Mouse (Mus musculus): Measurements from ENCODE around the gene Lztr1. TPM values are rescaled to one million over a fixed set of nuclear protein-coding genes. Genes with fewer than 3 reads are reported as not detected.

Gene Lztr1
- polyA plus RNA-seq, 1 experiment, result 303 TPM

- Histone ChIP-seq H3K4me1 (replicated peaks; ENCODE audit: control insufficient read depth, insufficient read depth, low read length) (peaks cover 12% of the 10 kb centered on the region), H3K27me3 (ENCODE audit: control insufficient read depth, insufficient read depth, low read length) (no peaks in the 10 kb centered on the region), H3K36me3 (ENCODE audit: control insufficient read depth, insufficient read depth, low read length) (peaks cover 24% of the 10 kb centered on the region), H3K4me3 (ENCODE audit: control insufficient read depth, insufficient read depth, low read length) (peak overlapping the region; percentile 69), H3K27ac (ENCODE audit: control insufficient read depth, insufficient read depth, low read length) (peak overlapping the region; percentile 53)
- WGBS, result 9% methylated on average over 17 of the region's 17 CpGs
- TF ChIP-seq CTCF (IDR thresholded peaks at IDR 0.05; ENCODE audit: borderline replicate concordance, control insufficient read depth, extremely low read depth, insufficient read depth, low read length, poor library complexity) (no peak), POLR2A (IDR thresholded peaks at IDR 0.05; ENCODE audit: control insufficient read depth, extremely low read depth, insufficient read depth, low read length, poor library complexity) (no peak)
- DNase-seq, result no peak
Observed at GRCm38 (mm10) chr16:17529981-17530586, 21.6 kb downstream of the Lztr1 start.

- under 1% methylated on average over 67 of the region's 67 CpGs for WGBS
Observed at GRCm38 (mm10) chr16:17530640-17531288, 22.3 kb downstream of the Lztr1 start, which contains the start of gene Thap7. Gene Thap7, minus strand, starts transcription at chr16:17531136.

GRCm38 (mm10) chr16:17532271-17532670 lies 23.8 kb downstream of the Lztr1 start:
- Histone ChIP-seq H3K4me1 (replicated peaks; ENCODE audit: control insufficient read depth, insufficient read depth, low read length) (peaks cover 12% of the 10 kb centered on the region), H3K27me3 (ENCODE audit: control insufficient read depth, insufficient read depth, low read length) (no peaks in the 10 kb centered on the region), H3K4me3 (ENCODE audit: control insufficient read depth, insufficient read depth, low read length) (no peak overlapping the region), H3K36me3 (ENCODE audit: control insufficient read depth, insufficient read depth, low read length) (peaks cover 9% of the 10 kb centered on the region), H3K27ac (ENCODE audit: control insufficient read depth, insufficient read depth, low read length) (no peak overlapping the region)
- DNase-seq, result no peak
- 79% methylated on average over 4 of the region's 4 CpGs for WGBS
- TF ChIP-seq POLR2A (IDR thresholded peaks at IDR 0.05; ENCODE audit: control insufficient read depth, extremely low read depth, insufficient read depth, low read length, poor library complexity) (no peak), CTCF (IDR thresholded peaks at IDR 0.05; ENCODE audit: borderline replicate concordance, control insufficient read depth, extremely low read depth, insufficient read depth, low read length, poor library complexity) (no peak)

More at GRCm38 (mm10) chr16:17530640-17531288, 22.3 kb downstream of the Lztr1 start, which contains the start of gene Thap7:
- TF ChIP-seq CTCF (IDR thresholded peaks at IDR 0.05; ENCODE audit: borderline replicate concordance, control insufficient read depth, extremely low read depth, insufficient read depth, low read length, poor library complexity) (peak; percentile 46; the same call in 1 of the 2 replicates), POLR2A (IDR thresholded peaks at IDR 0.05; ENCODE audit: control insufficient read depth, extremely low read depth, insufficient read depth, low read length, poor library complexity) (peak; percentile 88)
- Histone ChIP-seq H3K36me3 (ENCODE audit: control insufficient read depth, insufficient read depth, low read length) (peaks cover 19% of the 10 kb centered on the region), H3K4me3 (ENCODE audit: control insufficient read depth, insufficient read depth, low read length) (peak within 1 kb of the TSS; percentile 69), H3K27ac (ENCODE audit: control insufficient read depth, insufficient read depth, low read length) (peak within 1 kb of the TSS; percentile 84), H3K4me1 (replicated peaks; ENCODE audit: control insufficient read depth, insufficient read depth, low read length) (peaks cover 12% of the 10 kb centered on the region), H3K27me3 (ENCODE audit: control insufficient read depth, insufficient read depth, low read length) (no peaks in the 10 kb centered on the region)
- DNase-seq, result peak; percentile 97

DNA sequence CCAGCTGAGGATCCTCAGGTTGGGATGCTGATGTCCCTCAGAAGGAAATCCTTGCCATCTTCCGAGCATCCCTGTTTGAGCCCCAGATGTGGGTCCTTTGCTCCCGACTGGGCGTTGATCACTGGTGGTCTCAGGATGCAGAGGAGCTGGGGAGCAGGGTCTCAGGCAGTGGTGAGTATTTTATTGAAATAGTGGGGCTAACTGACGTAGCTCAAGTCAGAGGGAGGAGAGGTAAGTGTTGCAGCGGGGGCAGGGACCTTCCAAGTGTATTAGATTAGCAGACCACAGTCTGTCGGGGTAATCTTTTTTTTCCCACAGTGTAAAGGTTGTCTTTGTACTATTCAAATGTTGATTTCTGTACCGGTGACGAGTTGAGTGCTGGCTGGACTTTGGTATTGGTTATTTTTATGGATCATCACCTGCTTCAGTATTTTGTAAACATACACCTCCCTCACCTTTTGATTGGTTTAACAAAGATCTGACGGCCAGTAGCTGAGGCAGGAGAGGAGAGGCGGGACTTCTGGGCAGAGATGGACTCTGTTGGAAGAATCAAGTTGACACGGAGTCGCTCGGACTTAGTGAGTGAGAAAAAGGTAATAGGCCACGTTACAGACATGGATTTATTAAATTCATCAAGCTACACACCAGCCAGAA lies 24.3 kb downstream of the Lztr1 start:
- H3K4me1 ChIP-seq (replicated peaks; ENCODE audit: control insufficient read depth, insufficient read depth, low read length), result peaks cover 12% of the 10 kb centered on the region
- no peak overlapping the region for H3K27ac ChIP-seq (ENCODE audit: control insufficient read depth, insufficient read depth, low read length)
- TF ChIP-seq CTCF (IDR thresholded peaks at IDR 0.05; ENCODE audit: borderline replicate concordance, control insufficient read depth, extremely low read depth, insufficient read depth, low read length, poor library complexity) (no peak), POLR2A (IDR thresholded peaks at IDR 0.05; ENCODE audit: control insufficient read depth, extremely low read depth, insufficient read depth, low read length, poor library complexity) (no peak)
- DNase-seq, result no peak
- peaks cover 4% of the 10 kb centered on the region for H3K36me3 ChIP-seq (ENCODE audit: control insufficient read depth, insufficient read depth, low read length)
- WGBS, result 89% methylated on average over 14 of the region's 14 CpGs
- no peaks in the 10 kb centered on the region for H3K27me3 ChIP-seq (ENCODE audit: control insufficient read depth, insufficient read depth, low read length)
- H3K4me3 ChIP-seq (ENCODE audit: control insufficient read depth, insufficient read depth, low read length), result no peak overlapping the region

- no peak overlapping the region for H3K4me3 ChIP-seq (ENCODE audit: control insufficient read depth, insufficient read depth, low read length)
- no peak overlapping the region for H3K27ac ChIP-seq (ENCODE audit: control insufficient read depth, insufficient read depth, low read length)
- WGBS, result 95% methylated on average over 3 of the region's 3 CpGs
- peak; percentile 29 for DNase-seq
- H3K27me3 ChIP-seq (ENCODE audit: control insufficient read depth, insufficient read depth, low read length), result no peaks in the 10 kb centered on the region
- TF ChIP-seq CTCF (IDR thresholded peaks at IDR 0.05; ENCODE audit: borderline replicate concordance, control insufficient read depth, extremely low read depth, insufficient read depth, low read length, poor library complexity) (no peak), POLR2A (IDR thresholded peaks at IDR 0.05; ENCODE audit: control insufficient read depth, extremely low read depth, insufficient read depth, low read length, poor library complexity) (no peak)
- H3K36me3 ChIP-seq (ENCODE audit: control insufficient read depth, insufficient read depth, low read length), result no peaks in the 10 kb centered on the region
- peaks cover 2% of the 10 kb centered on the region for H3K4me1 ChIP-seq (replicated peaks; ENCODE audit: control insufficient read depth, insufficient read depth, low read length)
Observed at GRCm38 (mm10) chr16:17536584-17536983, 28.1 kb downstream of the Lztr1 start.

- no peak overlapping the region for H3K4me3 ChIP-seq (ENCODE audit: control insufficient read depth, insufficient read depth, low read length)
- TF ChIP-seq POLR2A (IDR thresholded peaks at IDR 0.05; ENCODE audit: control insufficient read depth, extremely low read depth, insufficient read depth, low read length, poor library complexity) (no peak), CTCF (IDR thresholded peaks at IDR 0.05; ENCODE audit: borderline replicate concordance, control insufficient read depth, extremely low read depth, insufficient read depth, low read length, poor library complexity) (no peak)
- no peak overlapping the region for H3K27ac ChIP-seq (ENCODE audit: control insufficient read depth, insufficient read depth, low read length)
- H3K36me3 ChIP-seq (ENCODE audit: control insufficient read depth, insufficient read depth, low read length), result no peaks in the 10 kb centered on the region
- DNase-seq, result no peak
- H3K27me3 ChIP-seq (ENCODE audit: control insufficient read depth, insufficient read depth, low read length), result no peaks in the 10 kb centered on the region
- 46% methylated on average over 2 of the region's 2 CpGs for WGBS
- H3K4me1 ChIP-seq (replicated peaks; ENCODE audit: control insufficient read depth, insufficient read depth, low read length), result no peaks in the 10 kb centered on the region
Observed at GRCm38 (mm10) chr16:17542632-17543031, 34.1 kb downstream of the Lztr1 start.
